Mouse (Mus musculus) urinary bladder, adult 18-20 months (tissue): ENCODE results near the gene Traf3ip2.

Experiments
- DNase-seq, 2 experiments: peaks; one replicate each; pipeline ENCODE4 v3.0.0; 2022; ENCODE audit warnings: low spot score in 2 of 2, mixed read lengths in 2 of 2

The Traf3ip2 gene

DNA sequence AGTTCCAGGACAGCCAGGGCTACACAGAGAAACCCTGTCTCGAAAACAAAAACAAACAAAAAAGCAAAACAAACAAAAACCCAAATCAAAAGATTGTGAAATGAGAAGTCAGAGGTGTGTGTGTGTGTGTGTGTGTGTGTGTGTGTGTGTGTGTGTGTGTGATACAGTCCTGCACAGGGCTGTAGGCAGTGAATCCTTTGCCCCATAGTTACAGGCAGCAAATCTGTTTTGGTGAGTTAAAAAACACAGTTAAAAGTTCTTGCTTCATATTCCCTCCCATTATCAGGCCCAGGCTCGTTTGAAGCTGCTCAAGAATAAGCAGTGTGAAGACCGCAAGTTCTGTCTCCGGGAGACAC is at the start of gene Traf3ip2:
Gene Traf3ip2 (plus strand): TSS at position 302 of the 356 bp plus-strand sequence.
- DNase-seq, result no peak

GRCm38 (mm10) chr10:39563552-39564223 is 49.0 kb upstream of the Traf3ip2 start:
- no peak for DNase-seq

- no peak for DNase-seq
Measured at GRCm38 (mm10) chr10:39566901-39567300, 45.8 kb upstream of the Traf3ip2 start.

- no peak for DNase-seq
Measured at GRCm38 (mm10) chr10:39568991-39569390, 43.7 kb upstream of the Traf3ip2 start.

GRCm38 (mm10) chr10:39571011-39571410 is 41.7 kb upstream of the Traf3ip2 start:
- no peak for DNase-seq

DNA sequence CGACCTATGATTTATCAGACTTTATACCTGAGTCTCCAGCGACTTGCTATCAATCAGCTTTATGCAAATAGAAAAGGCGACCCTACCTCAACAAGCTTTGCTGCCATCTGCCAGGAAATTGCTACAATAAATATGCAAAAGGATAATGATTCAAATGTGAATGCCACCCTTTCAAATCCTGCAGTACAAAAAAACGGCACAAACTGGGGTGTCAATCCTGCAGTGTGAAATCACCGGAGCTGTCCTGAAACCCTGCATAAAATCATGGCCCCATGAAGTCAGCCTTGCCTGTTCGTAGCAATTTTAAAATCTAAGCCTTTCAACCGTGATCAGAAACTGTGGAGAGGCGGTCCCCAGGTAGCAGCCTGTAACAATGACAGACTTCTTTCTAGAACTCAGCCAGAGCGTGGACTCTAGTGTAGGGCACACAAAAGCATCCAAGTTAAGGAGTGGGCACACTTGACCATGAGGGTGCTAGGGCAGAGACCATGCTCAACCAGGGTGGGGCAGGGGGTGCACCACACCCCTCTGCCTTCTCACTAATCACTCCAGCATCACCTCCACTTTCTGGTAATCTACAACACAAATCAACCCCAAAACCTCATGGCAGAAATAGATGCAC is 40.6 kb upstream of the Traf3ip2 start:
- DNase-seq, result no peak

DNA sequence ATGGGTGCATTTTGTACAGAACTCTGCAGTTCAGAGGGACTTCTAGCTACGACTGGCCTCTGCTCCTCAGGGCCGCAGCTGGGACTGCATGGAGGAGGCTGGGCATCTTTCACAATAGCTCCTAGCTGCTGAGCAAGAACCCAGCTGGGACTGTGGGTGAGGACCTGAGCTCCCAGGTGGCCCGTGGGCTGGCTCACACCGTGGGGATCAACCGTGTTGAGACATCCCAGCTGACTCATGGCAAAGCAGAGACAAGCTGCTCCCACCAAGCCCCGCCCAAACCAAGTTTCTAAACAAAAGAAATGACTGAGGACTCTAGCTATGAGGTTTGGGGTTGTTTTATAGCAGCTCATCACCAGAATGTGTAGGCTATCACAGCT is 40.1 kb upstream of the Traf3ip2 start:
- peak in 1 of 2 experiments; percentile 35 for DNase-seq

GRCm38 (mm10) chr10:39576466-39576865 is 36.3 kb upstream of the Traf3ip2 start:
- no peak for DNase-seq

DNA sequence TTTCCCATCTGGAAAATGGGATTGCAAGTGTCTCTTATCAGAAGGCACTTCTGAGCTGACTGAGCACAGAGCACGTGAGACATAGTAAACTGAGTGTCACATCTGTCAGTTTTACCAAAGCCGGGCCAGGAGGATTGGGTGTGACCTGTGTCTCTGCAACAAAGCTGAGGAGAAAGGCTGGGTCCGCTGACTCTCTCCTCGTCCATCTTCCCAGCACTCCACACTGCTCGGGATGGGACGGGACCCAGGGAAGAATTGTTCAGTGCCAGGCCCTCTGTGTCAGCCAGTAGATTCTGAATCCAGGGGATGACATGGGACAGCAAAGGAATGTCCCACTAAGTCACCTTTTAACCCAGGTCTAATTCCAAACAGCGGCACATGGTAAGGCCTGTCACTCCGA is 32.3 kb upstream of the Traf3ip2 start:
- no peak for DNase-seq

DNA sequence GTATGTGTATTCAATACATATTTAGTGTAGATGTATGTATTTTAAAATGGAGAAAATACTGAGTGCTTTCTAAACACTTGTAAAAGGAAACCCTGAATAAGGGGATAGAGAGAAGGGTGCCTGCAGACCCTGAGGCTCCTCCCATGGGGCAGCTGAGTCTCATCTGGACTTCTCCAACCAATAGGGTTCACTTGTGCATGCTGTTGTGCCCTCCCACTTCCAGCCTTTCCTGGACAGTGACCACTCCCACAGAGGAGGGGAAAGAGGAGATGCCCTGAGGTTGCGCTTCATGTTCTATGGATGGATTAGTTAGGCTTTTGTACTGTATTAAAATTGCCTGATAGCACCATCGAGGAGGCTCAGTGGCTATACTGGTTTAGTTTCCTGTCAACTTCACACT is 30.3 kb upstream of the Traf3ip2 start:
- no peak for DNase-seq

- DNase-seq, result no peak
Measured at GRCm38 (mm10) chr10:39583718-39584117, 29.0 kb upstream of the Traf3ip2 start.

DNA sequence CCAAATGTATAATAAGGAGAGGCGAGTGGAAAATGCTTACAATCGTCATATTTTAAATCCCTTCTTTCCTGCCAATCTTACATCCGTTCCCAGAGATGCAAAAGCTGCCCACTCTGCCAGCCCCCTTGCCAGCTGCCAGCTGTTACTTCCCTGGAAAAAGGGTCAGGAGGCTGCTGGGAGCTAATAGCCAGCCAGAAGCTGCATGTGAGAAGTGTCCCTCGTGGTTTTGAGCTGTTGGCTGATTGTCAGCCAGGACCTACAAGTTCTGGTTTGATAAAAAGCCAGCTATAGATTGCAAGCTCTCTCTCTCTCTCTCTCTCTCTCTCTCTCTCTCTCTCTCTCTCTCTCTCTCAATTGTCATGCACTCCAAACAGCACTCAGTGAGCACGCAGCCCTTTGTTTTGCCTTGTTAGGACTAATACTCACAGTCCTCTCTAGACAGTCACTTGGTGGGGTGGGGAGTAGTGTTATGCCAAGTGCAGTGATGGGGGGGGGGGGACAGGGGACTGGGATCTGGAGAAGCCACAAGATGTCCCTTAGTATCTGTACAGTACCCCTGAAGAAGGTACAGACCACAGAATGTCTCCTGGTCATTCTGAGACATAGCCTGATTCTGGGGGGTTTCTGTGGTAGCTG is 25.3 kb upstream of the Traf3ip2 start:
- no peak for DNase-seq

DNA sequence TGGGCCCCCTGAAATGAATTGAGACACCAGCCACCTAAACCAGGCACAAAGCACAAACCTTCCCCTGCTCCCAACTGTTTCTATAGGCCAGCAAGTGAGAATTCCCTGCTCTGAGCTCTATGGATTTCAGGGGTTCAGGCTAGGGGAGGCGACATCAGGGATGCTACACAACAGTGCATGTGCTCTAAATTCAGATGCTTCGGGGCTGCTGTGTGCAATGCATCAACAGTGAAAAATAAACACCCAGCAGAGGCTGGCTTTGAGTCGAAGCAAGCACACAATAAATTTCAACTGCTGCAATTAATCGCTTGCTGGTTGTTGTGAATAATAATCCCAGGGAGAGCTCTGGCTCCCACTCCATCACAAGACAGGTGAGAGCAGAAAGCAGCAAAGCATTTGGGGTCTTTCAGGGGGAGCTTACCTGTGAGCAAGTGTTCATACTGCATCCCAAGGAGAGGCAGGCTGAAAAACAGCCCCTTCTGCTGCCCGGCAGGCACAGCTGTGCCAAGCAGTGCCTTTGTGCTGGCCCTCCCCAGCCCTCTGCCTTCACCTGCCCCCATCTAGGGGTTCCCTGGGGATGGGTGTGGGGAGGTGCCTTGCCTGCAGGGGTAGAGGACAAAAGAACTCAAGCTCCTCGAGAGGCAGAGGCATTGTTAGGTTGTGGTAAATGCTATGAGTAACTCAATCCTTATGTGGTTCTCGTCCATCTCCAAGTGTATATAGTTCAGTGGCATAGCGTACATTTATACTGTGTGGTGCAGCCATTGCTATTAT is 24.6 kb upstream of the Traf3ip2 start:
- no peak for DNase-seq

DNA sequence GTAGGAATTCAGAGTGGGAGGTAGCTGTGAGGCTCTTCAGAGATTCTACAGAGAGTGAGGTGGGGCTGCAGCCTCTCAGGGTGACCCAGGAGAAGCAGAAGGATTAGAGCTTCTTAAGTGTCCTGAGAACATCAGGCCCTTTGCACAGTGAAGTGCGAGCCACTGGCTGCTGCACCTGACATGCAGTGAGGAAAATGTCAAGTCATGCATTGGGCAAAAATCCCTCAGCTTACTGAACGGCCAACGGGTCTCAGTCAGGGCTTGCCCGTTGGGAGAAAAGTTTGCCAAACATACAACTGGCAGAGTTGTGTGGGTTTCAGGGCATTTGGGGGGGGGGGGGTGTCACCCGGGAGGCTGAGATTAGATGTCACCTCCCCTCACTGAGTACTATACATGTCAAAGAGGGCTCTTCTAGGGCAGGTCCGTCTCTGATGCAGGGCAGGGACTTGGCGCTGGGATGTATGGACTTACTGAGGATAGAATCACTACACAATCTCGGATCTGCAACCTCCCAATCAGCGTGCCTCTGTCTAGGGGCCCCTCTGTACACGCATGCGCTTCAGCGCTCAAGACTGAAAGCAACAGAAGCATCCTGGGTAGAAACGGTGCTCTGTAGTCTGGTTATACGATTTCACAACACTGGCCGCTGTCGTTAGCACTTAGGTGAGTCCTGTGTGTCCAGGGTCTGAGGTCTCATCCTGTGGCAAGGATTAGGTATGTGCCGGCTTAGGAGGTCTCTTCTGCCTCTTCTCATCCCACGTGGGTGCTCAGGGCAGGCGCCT is 22.8 kb upstream of the Traf3ip2 start:
- no peak for DNase-seq

DNA sequence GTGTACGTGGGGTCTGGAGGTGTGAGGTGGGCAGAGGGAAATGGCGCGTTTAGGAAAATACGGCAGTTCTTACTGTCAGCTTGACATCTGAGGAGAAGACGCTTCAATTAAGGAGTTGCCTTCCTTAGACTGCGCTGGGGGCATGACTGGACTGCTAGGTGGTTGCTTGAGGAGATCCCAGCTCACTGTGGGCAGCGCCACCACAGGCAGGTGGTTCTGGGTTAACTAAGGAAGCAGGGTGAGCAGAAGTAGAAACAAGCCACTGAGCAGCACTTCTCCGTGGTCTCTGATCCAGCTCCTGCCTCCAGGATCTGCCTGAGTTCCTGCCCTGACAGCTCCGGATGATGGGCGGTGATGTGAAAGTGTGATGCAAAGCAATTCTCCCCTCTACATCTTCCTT is 22.1 kb upstream of the Traf3ip2 start:
- DNase-seq, result no peak

DNA sequence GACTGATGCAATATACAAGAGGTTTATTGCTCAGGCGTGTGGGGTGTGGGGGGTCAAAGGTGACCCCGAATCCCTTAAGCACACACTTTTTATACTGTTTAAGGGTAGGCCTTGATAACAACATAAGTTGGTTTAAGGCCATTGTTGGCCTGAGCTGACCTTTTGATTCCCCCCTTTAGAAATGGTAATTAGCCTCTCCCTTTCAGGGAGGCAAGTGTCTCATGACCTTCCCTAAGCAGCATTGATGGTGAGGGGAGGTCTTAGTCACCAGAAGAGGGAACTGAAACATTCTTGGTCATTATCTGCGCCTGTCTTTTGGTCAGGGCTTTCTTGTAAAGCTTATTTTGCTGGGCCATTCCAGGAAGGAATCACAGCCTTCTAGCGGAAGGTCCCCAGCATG is 20.2 kb upstream of the Traf3ip2 start:
- DNase-seq, result no peak

DNA sequence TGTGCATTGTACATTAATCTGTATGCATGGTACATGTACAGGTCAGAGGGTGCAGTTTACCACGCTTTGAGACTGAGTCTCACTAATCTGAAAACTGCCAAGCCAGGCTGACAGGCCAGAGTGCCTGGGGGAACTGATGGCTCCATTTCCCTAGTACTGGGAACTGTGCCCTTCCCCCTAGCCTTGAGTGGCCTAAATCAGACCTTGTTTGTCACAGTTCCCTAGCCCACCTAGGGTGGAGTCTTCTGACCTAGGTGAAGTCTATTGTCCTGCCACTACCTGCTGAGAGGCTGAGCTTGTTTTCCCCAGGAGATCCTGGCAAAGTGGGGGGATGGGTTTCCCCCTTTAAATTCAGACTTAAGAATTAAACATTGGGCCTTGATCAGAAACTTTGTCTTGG is 18.0 kb upstream of the Traf3ip2 start:
- no peak for DNase-seq

DNA sequence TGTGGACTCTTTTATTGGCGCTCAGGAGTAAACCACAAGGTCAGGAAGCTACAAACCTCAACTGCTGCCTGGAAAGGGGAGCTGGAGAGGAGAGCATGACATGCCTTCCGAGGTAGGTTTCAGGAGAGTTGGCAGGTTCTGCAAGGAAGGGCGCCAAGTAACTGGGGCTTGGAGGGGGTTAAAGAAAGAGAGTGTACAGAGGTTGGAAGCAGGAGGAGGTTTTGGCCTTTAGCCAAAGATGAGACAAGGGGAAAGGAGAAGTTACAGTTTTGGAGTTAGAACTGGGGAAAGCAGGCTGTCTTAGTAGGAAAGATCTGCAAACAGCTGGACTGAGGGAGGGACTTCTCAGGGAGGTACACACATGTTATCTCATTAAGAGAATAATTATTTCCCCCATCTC is 16.9 kb upstream of the Traf3ip2 start:
- no peak for DNase-seq

DNA sequence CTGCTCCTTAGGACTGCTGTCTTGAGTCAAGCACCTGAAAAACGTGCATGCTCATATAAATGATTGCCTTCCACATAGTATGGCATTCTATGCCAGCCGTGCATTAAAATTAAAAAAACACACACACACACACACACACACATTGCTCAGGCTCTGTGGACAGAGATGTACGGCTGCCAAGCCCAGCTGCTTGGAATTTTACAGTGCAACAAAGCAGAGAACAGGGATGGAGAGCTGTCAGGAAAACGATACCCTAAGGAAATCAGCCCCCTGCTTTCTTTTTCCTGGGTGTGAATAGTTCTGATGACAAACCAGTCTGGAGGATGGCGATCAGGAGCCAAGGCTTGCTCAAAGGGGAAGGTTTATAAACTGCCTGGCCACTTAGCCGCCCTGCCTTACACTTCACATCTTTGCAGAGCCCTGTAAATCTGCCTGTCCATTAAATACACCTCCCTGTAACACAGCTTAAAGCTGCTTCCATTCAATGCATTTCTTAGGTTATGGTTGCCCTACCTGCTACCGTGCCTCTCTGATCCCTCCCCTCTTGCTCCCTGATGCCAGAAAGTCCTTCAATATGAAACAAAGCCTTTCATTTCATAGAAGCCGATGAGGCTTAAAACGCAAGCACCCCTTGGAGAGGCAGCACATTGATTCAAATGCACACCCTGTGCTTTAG is 15.5 kb upstream of the Traf3ip2 start:
- no peak for DNase-seq

DNA sequence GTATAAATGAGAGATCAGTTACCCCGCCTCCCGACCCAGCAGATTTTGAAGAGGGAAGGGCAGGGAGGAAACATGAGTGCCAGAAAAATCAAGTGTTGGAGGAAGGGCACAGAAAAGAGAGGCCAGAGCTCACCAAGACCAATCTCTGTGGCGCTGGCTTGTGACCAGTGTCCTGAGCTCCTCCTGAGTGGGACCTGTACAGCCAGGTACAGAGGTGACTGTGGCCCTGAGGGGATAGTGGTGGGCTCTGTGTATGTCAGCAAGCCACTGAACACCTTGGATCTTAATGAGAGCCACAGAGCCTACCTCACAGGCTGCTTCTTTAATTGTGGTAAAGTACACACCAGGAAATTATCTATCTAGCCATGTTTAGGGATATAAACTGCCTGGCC is 14.9 kb upstream of the Traf3ip2 start:
- DNase-seq, result no peak

DNA sequence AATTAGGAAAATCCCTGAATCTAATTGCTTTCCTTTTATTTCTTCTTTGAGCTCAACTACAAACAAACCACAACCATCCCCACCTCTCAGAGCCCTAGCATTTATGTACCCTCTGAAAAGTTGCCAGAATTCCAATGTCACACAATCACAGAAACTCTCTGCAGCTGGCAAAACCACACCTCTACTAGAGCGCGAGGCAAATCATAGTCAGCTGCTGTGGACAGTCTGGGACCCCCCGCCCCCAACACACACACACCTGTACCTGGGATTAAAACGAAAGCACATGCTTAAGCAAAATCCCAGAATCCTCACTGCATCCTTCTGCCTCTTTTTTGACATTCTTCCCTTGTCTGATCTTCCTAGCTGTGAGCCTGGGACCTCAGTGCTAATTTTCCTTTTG is 13.1 kb upstream of the Traf3ip2 start:
- no peak for DNase-seq
